Mouse (Mus musculus): ENCODE measurements at regions not wholly inside any gene's neighbourhood (a gene's known extent, or its start where the extent isn't known, plus 50 kb on each side); places are given as distances from the start of the nearest gene placed in this dataset.

DNA sequence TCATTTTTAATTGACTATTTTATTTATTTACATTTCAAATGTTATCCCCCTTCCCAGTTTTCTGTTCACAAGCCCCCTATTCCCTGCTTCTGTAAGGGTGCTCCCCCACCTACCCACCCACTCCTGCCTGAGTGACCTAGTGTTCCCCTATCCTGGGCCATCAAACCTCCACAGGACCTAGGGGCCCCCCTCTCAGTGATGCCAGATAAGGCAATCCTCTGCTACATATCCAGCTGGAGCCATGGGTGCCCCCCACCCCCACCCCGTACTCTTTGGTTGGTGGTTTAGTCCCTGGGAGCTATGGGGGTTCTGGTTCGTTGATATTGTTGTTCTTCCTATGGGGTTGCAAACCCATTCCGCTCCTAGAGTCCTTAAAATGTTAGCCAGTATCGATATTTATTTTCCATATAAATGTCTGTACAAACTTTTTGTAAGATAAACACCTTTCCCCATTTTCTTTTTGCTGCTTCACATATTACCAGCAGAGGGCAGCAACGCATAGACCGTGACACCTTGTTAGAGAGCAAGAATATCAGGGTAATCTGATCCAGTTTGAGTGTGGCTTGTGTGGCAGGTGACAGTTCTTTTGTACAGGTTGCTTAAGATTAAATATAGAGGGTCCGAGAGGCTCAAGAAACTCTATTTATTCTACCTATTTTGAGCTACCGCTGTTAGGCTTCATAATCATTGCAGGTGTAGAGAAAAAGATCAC, 177.2 kb upstream of the Scn7a start:
- DNase-seq (ENCODE audit: low read depth, low spot score): peak; percentile 59

DNA sequence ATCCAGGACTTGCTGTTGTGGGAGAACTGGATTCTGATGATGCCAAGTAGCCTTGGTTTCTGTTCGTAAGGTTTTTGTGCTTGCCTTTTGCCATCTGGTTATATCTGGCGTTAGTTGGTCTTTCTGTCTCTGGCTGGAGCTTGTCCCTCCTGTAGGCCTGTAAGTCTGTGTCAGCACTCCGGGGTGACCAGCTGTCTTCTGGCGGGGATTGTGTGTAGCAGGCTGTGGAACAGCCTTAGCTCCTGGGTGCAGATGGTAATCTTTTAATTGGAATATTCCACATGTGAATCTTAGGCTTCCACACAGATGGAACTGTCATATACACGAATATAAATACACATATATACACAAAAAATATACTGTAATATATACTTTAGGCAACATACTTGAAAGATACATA, 156.5 kb upstream of the Scn7a start:
- DNase-seq (ENCODE audit: low read depth, low spot score): no peak

DNA sequence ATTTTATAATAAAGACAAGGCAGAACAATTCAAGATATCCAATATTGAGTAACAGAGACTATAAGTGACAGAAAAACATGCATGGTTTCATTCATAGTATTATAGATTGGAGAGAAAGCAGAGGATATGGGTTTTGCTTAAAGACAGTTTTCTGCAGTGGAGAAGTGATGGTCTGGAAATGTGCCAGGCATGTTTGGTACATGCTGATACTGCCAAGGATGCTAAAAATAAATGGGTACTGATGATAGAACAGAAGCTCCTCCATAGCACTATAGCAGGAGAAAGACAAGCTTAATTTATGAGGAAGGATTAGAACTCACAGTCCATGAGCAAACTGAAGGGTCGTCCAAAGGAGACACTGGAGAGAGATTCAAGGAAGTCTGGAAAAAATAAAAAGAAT, 113.3 kb upstream of the Scn7a start:
- DNase-seq (ENCODE audit: low read depth, low spot score): no peak

DNA sequence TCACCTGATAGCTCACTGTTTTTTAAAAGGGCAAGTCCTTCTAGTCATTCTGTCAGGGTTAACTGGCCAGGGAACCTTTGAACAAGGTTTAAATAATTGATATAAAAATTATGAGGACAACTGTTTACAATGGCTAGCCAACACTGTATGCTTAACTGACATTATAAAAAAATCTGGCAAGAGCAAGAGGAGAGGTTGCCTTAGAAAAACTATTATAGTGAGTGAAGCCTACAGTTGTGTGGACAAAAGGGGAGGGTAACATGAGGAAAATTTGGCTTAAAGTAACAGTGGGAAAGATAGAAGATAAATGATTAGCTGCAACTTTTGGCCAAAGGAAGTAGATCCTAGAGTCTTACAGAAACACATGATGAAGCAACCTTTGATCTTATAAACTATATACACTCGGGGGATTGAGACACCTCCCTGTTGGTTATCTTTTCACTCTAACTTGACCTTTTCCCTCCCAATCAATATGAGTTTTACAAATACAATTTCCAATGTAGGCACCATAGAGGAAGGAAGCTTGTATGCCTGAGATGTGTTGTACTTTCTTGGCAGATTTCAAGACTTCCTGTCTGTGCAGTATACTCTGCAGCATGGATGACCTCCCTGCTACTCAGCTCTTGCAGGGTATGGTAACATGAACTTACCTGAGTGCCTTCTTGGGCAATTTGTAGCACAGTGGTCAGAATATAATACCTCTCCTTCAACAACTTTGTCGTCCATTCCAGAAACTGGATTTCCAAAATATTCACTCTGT, 82.9 kb upstream of the Scn7a start:
- DNase-seq (ENCODE audit: low read depth, low spot score): no peak

All from ZHBTc4 (cell line).